Mouse (Mus musculus) cerebral cortex, adult 2 months (tissue): ENCODE data around the gene Noto.

ENCODE experiments used
- WGBS: fragments of 180-500 bp; shearing (Covaris S2); methylation state at CpG from one replicate; pipeline ENCODE4 v1.1.7; 2018; 5-methylcytosine and 5-hydroxymethylcytosine counted together

Gene Noto

DNA sequence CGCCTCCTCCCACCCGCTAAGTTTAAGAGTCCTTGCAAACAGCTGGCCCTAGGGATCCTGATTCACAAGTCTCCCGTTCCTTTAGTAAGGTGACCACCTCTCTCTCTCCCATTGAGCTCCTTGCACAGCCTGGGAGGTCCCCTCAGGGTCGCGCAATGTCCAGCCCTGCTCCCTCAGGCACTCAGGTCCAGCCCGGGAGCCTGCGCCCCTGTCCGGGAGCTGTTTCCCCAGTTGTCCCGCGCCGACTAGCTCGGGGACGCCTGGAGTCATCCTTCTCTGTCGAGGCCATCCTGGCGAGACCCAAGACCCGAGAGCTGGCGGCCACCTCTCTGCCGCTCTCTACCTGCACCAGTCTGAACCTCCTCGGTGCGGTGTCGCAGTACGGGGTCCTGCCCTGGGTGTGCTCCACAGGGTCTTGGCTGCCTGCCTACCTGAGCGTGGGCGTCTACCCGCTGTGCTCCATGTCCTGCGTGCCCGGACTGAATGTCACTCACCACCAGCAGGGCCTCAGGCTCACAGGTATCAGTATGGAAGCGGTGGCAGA lies at the start of gene Noto:
Gene Noto (plus strand): TSS at position 51 of the 544 bp plus-strand sequence.
- 35% methylated on average over 28 of the region's 28 CpGs for WGBS

DNA sequence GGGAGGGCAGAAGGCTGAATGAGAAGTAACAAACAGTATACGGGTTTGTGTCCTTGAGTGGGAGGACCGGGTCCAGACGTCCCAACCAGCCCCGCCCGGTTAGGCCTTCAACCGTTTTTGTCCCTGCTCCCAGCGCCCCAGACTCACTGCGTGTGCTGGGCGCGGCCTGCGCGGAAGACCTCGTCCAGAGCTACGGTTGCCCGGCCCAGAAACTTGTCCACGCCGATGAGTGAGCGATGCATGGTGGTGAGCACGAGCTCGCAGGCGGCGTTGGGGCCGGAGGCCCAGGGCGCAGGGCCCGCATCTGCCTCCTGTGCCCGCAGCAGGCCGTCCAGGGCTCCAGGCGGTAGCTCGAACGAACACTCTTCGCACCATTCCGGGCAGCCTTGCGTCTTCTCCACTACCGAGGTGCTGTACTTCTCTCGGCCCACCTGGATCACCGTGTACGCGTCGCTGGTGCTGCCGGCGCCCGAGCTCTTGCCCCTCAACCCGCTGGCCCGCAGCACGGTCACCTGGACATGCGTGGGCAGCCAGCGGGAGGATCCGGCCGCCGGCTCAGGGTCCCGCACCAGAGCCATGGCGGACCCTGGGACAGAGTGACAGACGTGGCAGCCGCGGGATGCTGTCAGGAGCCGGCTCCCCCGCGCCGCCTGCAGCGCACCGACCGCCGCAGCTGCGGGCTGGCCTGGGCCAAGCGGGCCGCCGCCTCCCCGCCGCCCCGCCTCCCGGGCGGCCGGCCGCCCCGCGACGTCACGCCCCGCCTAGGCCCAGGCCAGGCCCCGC lies 49.5 kb upstream of the Noto start, which contains the start of gene Rab11fip5:
Gene Rab11fip5 (minus strand): TSS at position 684 of the 783 bp plus-strand sequence.
- 1% methylated on average over 80 of the region's 80 CpGs for WGBS

DNA sequence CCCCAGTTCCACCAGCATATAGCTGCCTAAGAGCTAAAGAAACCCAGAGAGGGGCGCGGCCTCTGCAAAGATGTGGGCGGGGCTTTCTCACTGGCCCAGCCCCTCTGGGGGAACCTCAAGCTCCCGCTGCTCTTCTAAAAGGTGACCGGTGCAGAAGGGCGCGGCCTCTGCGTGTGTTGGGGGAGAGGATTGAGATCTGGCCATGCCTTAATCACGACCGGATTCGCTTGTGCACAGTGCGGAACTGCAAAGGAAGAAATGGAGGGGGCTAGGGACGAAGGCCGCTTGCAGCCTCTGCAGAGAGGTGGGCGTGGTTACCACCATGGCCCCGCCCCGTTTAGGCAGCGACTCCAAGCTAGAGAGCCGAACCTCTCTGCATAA lies 49.0 kb upstream of the Noto start:
- under 1% methylated on average over 19 of the region's 19 CpGs for WGBS

GRCm38 (mm10) chr6:85377066-85377734 lies 46.5 kb upstream of the Noto start:
- WGBS: 85% methylated on average over 4 of the region's 4 CpGs

GRCm38 (mm10) chr6:85377876-85378275 lies 45.8 kb upstream of the Noto start:
- WGBS: 80% methylated on average over 5 of the region's 5 CpGs

DNA sequence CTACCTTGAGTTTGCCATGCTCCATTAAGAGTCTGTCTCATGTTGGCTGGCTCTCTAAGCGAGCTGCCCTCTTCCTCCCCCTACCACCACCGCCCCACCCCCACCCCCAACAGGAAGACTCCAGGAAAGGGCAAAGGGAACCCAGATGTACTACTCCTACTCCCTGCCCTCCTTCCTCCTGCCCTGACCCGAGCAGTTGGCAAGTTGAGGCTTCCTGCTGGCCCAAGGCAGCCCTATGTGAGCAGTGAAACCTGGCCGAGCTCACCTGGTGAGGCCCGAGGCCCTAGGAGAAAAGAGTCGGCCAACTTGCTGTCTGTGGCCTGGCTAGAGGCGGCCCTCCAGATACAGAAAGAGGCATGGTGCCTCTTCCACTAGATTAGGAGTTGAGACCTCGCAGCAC lies 45.1 kb upstream of the Noto start:
- 67% methylated on average over 8 of the region's 8 CpGs for WGBS

DNA sequence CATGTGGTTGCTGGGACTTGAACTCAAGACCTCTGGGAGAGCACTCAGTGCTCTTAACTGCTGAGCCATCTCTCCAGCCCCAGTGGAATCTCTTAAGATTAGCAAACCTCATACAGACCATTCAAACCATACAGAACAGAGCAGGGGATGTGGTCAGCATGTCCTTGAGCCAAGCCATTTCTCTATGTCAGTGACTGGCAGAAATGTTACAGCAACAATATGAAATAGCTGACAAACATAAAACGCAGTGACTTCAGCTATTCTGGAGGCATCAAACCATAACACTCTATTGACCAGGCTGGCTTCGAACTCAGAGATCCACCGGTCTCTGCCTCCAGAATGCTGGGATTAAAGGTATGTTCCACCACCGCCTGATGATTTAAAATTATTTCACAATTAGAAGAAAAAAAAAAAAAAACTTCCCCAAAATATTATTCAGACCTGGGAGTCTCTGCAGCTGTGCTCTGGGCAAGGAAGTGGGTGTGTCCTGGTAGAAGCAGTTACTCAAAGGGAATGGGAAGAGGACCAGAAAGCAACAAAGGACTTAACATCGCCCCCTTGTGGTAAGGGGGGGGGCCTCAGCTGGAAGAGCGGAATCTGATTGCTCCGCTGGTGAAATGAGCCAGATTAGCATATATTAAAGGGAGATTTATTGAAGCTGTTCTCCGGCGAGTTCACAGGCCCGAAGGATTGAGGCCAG lies 43.3 kb upstream of the Noto start:
- 28% methylated on average over 10 of the region's 10 CpGs for WGBS

DNA sequence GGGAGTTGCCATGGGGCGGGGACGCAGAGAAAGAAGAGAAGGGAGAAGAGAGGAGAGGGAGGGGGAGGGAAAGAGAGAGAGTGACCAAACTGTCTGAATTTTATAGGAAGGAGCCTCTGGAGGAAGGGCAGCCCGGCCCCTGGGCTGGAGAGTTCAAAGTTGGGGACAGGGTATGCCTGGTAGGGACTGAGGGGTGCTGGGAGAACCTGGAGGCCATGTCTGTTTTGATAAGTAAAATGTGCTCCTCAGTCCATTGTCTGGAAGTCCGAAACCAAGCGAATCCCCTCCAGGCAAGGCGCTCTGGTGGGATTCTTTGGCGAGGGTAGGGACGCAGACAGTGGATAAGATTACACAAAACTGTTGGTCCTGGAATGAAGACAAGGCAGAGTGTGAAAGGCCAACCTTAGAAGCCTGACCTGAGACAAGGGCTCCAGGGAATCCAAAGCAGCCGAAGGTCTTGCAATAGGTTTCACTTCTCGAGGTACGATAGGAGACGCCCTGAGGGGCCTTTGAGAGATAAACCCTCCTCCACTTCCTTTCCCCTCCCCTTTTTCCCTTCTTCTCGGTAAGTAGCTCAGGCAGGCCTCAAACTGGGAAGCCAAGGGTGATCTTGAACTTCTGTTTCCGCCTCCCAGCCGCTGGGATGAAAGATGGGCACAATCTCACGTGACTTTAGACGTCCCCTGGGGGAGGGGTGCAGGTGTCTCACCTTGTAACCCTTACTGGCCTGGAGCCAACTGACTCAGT lies 42.6 kb upstream of the Noto start:
- WGBS: 48% methylated on average over 17 of the region's 17 CpGs

DNA sequence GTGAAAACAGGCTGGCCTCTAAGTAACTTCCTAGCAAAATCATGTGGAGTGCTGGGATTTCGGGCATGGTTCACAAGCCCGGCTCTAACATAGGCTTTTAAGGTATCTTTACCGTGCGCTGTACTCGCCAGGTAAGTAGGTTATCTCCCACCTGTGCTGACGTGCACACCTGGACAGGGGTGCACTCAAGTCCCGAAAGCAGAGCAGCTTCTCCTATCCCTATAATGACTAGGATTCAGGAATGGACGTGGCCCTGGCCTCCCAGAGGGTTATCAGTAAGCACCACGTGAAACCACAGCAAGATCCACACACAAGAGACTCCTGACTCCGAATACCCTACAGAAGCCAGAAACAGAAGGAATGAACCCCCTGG lies 42.1 kb upstream of the Noto start:
- WGBS: 91% methylated on average over 10 of the region's 10 CpGs

GRCm38 (mm10) chr6:85382791-85383190 lies 40.9 kb upstream of the Noto start:
- 96% methylated on average over 2 of the region's 2 CpGs for WGBS

GRCm38 (mm10) chr6:85388608-85389007 lies 35.1 kb upstream of the Noto start:
- 79% methylated on average over 5 of the region's 5 CpGs for WGBS

- WGBS: 11% methylated on average over 5 of the region's 7 CpGs
Measured at GRCm38 (mm10) chr6:85391803-85392202, 31.9 kb upstream of the Noto start.

- 87% methylated on average over 2 of the region's 2 CpGs for WGBS
Measured at GRCm38 (mm10) chr6:85395360-85395759, 28.3 kb upstream of the Noto start.

GRCm38 (mm10) chr6:85397165-85397564 lies 26.5 kb upstream of the Noto start:
- WGBS: 47% methylated on average over 1 of the region's 1 CpGs

DNA sequence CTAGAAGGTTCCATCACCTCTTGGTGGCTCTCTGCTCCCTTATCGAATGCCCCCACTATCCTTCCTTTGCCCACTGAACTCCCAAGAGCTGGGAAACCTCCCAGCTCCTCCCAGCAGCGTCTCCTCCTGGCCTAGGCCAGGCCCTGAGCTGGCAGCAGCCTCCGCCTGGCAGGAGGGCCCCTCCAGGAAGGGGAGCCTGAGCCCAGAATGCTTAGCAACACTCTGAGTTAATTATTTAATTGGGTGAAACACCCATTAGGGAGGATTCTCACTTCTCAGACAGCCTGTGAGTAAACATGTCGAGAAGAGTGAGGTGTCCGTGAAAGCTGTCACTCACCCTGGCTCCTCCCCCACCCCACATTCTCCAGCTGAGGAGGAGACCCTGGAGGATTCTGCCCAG lies 24.0 kb upstream of the Noto start:
- 54% methylated on average over 5 of the region's 5 CpGs for WGBS

DNA sequence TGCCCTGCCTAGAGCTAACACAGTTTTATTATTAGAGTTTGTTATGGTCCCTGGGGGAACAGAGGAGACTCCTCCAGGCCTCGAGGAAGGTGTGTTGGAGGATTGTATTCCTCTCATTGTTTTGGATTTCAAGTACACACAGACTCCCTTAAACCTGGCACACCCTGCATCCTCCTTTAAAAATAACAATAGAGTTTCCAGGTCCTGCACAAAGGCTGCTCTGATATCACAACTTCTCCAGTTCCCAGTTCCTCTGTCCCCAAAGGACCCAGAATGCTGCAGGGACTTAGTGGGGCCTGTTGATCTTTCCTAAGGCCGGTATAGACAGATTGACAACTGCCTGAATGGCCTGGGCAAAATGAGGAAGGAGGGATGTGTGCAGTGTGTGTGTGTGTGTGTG lies 21.1 kb upstream of the Noto start:
- 61% methylated on average over 2 of the region's 2 CpGs for WGBS

DNA sequence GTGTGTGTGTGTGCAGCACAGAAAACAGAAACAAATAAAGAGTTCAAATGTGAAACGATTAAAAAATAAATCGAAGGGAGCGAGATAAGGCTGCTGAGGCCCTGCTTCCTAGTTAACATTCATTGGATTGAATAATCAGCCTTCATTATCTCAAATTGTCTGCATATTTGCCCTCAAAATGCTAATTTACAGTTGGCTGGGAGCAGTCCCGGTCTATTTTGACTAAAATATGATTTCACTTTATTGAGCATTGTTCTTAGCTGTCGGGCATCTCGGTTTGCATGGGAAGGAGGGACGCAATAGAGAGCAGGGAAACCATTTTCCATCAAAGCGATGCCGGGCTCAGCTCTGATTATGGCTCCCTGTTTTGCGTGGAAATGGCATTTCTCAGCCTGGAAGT lies 20.6 kb upstream of the Noto start:
- 69% methylated on average over 10 of the region's 10 CpGs for WGBS

- WGBS: 15% methylated on average over 31 of the region's 31 CpGs
Measured at GRCm38 (mm10) chr6:85409003-85409402, 14.7 kb upstream of the Noto start.

DNA sequence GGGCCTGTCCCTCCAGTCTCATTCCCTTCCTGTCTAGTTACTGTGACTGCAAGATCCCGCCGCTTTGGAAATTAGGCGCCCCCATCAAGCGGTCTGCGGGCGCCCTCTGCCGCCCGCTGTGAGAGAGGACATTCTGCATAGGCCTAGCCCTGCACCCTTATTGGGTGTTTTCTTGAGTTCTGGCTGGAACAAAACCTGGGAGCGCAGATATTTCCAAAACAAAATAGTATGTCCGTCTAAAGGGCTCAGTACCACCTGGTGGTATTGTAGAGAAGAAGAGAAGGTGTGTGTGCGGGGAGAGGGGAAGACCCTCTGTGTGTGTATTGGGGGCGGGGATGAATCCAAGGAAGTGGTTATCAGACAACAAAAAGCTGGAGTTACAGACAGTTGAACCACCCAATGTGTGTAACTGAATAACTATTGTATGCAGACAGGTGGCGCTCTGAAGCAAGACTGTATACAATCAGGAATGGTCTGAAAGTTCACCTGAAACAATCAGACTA lies 12.9 kb upstream of the Noto start:
- 10% methylated on average over 13 of the region's 13 CpGs for WGBS

DNA sequence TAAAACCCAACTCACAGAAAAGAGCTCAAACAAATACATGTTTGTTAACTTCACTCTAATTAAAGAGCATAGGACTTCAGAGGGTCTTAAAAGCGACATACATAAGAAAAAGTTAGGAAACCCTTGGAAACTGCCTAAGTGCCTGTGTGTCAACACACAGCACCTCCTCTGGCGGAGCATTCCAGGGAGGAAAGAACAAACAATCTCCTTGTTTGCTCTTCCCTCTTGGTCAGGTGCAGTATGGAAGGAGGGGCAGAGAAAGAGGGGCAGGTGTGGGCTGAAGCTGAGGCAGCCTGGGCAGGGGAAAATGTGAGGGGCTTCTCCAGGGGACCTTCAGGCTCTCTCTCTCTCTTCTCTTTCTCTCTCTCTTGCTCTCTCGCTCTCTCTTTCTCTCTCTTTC lies 7.9 kb upstream of the Noto start:
- WGBS: 68% methylated on average over 3 of the region's 3 CpGs

GRCm38 (mm10) chr6:85419150-85419549 lies 4.5 kb upstream of the Noto start:
- 87% methylated on average over 2 of the region's 2 CpGs for WGBS
